Mouse (Mus musculus): ENCODE data around the gene Gcdh. TPM values are rescaled to one million over a fixed set of nuclear protein-coding genes. Genes with fewer than 3 reads are reported as not detected.

Gene Gcdh
- total RNA-seq (2014; rRNA removed) (22.1 and 30.5 TPM in 2 replicates), polyA plus RNA-seq (2015; fragmentation: Nextera tagmentation; extraction: Ambion mirVana) (33.2 and 35.3 TPM in 2 replicates)

- ATAC-seq (ENCODE audit: low FRiP score) (peak; percentile 96), DNase-seq (ENCODE audit: low spot score) (peak; percentile 98)
- Histone ChIP-seq H3K9me3 (ENCODE audit: low read length) (no peaks in the 10 kb centered on the region), H3K4me1 (ENCODE audit: insufficient read depth, low read length) (peaks cover 5% of the 10 kb centered on the region; the same call in 1 of the 2 replicates), H3K27ac (ENCODE audit: low read depth, low read length) (peak within 1 kb of the TSS; percentile 27; the same call in 1 of the 2 replicates), H3K4me2 (ENCODE audit: low read depth, low read length, poor library complexity, severe bottlenecking) (peak within 1 kb of the TSS; percentile 76), H3K27me3 (ENCODE audit: insufficient read depth, low read length) (no peaks in the 10 kb centered on the region), H3K4me3 (ENCODE audit: low read depth, low read length) (peak within 1 kb of the TSS; percentile 67), H3K9ac (replicated peaks; ENCODE audit: low read length, poor library complexity, severe bottlenecking) (peak within 1 kb of the TSS; percentile 68), H3K36me3 (ENCODE audit: insufficient read depth, low read length) (peaks cover 5% of the 10 kb centered on the region; the same call in 1 of the 2 replicates)
- WGBS: 2% methylated on average over 11 of the region's 11 CpGs
- no peak; the same call in 1 of the 2 replicates for TF ChIP-seq CTCF (IDR thresholded peaks at IDR 0.05)
These were observed at the start of gene Gcdh for GRCm38 (mm10) chr8:84893709-84894134. TSS of gene Gcdh (minus strand) at chr8:84893921.

- DNase-seq (ENCODE audit: low spot score) (no peak), ATAC-seq (ENCODE audit: low FRiP score) (no peak)
- Histone ChIP-seq H3K27ac (ENCODE audit: low read depth, low read length) (peak overlapping the region; percentile 97), H3K4me3 (ENCODE audit: low read depth, low read length) (peak overlapping the region; percentile 93), H3K9me3 (ENCODE audit: low read length) (no peaks in the 10 kb centered on the region), H3K4me1 (ENCODE audit: insufficient read depth, low read length) (peaks cover 5% of the 10 kb centered on the region), H3K4me2 (ENCODE audit: low read depth, low read length, poor library complexity, severe bottlenecking) (peak overlapping the region; percentile 93), H3K9ac (replicated peaks; ENCODE audit: low read length, poor library complexity, severe bottlenecking) (peak overlapping the region; percentile 99), H3K27me3 (ENCODE audit: insufficient read depth, low read length) (no peaks in the 10 kb centered on the region), H3K36me3 (ENCODE audit: insufficient read depth, low read length) (no peaks in the 10 kb centered on the region)
- WGBS: 59% methylated on average over 13 of the region's 13 CpGs
- no peak for TF ChIP-seq CTCF (IDR thresholded peaks at IDR 0.05)
These were observed 44.1 kb upstream of the Gcdh start for GRCm38 (mm10) chr8:84937620-84938485.

GRCm38 (mm10) chr8:84936962-84937546 is 43.3 kb upstream of the Gcdh start, which contains the start of gene Mast1:
TSS of gene Mast1 (minus strand) at chr8:84937359.
- peak within 1 kb of the TSS; percentile 93 for H3K4me3 ChIP-seq (ENCODE audit: low read depth, low read length)
- H3K4me2 ChIP-seq (ENCODE audit: low read depth, low read length, poor library complexity, severe bottlenecking): peak within 1 kb of the TSS; percentile 93
- no peaks in the 10 kb centered on the region for H3K9me3 ChIP-seq (ENCODE audit: low read length)
- no peaks in the 10 kb centered on the region for H3K27me3 ChIP-seq (ENCODE audit: insufficient read depth, low read length)
- no peaks in the 10 kb centered on the region for H3K36me3 ChIP-seq (ENCODE audit: insufficient read depth, low read length)
- TF ChIP-seq CTCF (IDR thresholded peaks at IDR 0.05): peak; percentile 75
- H3K27ac ChIP-seq (ENCODE audit: low read depth, low read length): peak within 1 kb of the TSS; percentile 97
- ATAC-seq (ENCODE audit: low FRiP score) (peak; percentile 67), DNase-seq (ENCODE audit: low spot score) (peak; percentile 86)
- WGBS: 2% methylated on average over 39 of the region's 50 CpGs
- peak within 1 kb of the TSS; percentile 99 for H3K9ac ChIP-seq (replicated peaks; ENCODE audit: low read length, poor library complexity, severe bottlenecking)
- peaks cover 5% of the 10 kb centered on the region for H3K4me1 ChIP-seq (ENCODE audit: insufficient read depth, low read length)

GRCm38 (mm10) chr8:84936041-84936961 is 42.6 kb upstream of the Gcdh start:
- H3K27ac ChIP-seq (ENCODE audit: low read depth, low read length): peak overlapping the region; percentile 97
- H3K9me3 ChIP-seq (ENCODE audit: low read length): no peaks in the 10 kb centered on the region
- H3K4me3 ChIP-seq (ENCODE audit: low read depth, low read length): peak overlapping the region; percentile 93
- H3K4me2 ChIP-seq (ENCODE audit: low read depth, low read length, poor library complexity, severe bottlenecking): peak overlapping the region; percentile 93
- H3K36me3 ChIP-seq (ENCODE audit: insufficient read depth, low read length): peaks cover 2% of the 10 kb centered on the region; the same call in 1 of the 2 replicates
- no peaks in the 10 kb centered on the region for H3K27me3 ChIP-seq (ENCODE audit: insufficient read depth, low read length)
- peak; percentile 62 for ATAC-seq (ENCODE audit: low FRiP score)
- peaks cover 5% of the 10 kb centered on the region for H3K4me1 ChIP-seq (ENCODE audit: insufficient read depth, low read length)
- no peak for TF ChIP-seq CTCF (IDR thresholded peaks at IDR 0.05)
- peak overlapping the region; percentile 99 for H3K9ac ChIP-seq (replicated peaks; ENCODE audit: low read length, poor library complexity, severe bottlenecking)
- WGBS: 8% methylated on average over 23 of the region's 23 CpGs
- peak; percentile 49 for DNase-seq (ENCODE audit: low spot score)

- H3K36me3 ChIP-seq (ENCODE audit: insufficient read depth, low read length): peaks cover 5% of the 10 kb centered on the region
- no peaks in the 10 kb centered on the region for H3K27me3 ChIP-seq (ENCODE audit: insufficient read depth, low read length)
- H3K27ac ChIP-seq (ENCODE audit: low read depth, low read length): peak overlapping the region; percentile 97
- peak overlapping the region; percentile 93 for H3K4me2 ChIP-seq (ENCODE audit: low read depth, low read length, poor library complexity, severe bottlenecking)
- 7% methylated on average over 14 of the region's 14 CpGs for WGBS
- H3K9ac ChIP-seq (replicated peaks; ENCODE audit: low read length, poor library complexity, severe bottlenecking): peak overlapping the region; percentile 99
- no peak for TF ChIP-seq CTCF (IDR thresholded peaks at IDR 0.05)
- no peaks in the 10 kb centered on the region for H3K9me3 ChIP-seq (ENCODE audit: low read length)
- H3K4me3 ChIP-seq (ENCODE audit: low read depth, low read length): peak overlapping the region; percentile 93
- no peak for ATAC-seq (ENCODE audit: low FRiP score)
- no peak for DNase-seq (ENCODE audit: low spot score)
- H3K4me1 ChIP-seq (ENCODE audit: insufficient read depth, low read length): peaks cover 5% of the 10 kb centered on the region
These were observed 41.8 kb upstream of the Gcdh start for GRCm38 (mm10) chr8:84935489-84935888.
